Mouse (Mus musculus): ENCODE results near the gene Fam71e2. TPM values are rescaled to one million over a fixed set of nuclear protein-coding genes. Genes with fewer than 3 reads are reported as not detected.
A peak's percentile ranks its signal among the peaks of the same experiment; 100 is the strongest.

The Fam71e2 gene
- polyA plus RNA-seq, 1 experiment = 0.09 TPM

- 2% methylated on average over 30 of the region's 30 CpGs for WGBS
- H3K4me1 ChIP-seq (ENCODE audit: control insufficient read depth, insufficient read depth, low read length) = peaks cover 5% of the 10 kb centered on the region; the same call in 1 of the 2 replicates
Measured at GRCm38 (mm10) chr7:4751971-4752820, 18.9 kb downstream of the Fam71e2 start.

DNA sequence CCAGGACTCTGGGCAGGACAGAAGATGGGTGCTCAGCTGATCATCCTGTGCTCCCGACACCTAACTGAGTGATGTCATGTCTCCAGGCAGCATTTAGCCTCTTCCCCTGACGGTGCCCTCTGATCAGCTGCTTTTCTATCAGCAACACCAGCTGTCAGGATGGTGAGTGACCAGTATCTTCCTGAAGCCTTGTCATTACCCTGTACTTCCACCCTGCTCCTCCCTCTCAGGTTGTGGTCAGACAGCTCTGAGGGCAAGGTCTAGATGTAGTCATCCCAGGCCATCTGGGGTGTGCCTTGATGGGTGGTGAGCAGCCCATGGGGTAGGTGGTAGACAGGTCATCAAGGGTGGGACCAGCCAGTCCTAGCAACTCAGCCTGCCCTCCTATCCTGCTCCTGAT lies 21.9 kb downstream of the Fam71e2 start:
- Histone ChIP-seq H3K4me1 (ENCODE audit: control insufficient read depth, insufficient read depth, low read length) (peaks cover 5% of the 10 kb centered on the region; the same call in 1 of the 2 replicates), H3K4me3 (ENCODE audit: insufficient read depth, low read depth, low read length) (no peak overlapping the region), H3K27ac (ENCODE audit: insufficient read depth, low read depth, low read length) (no peak overlapping the region), H3K36me3 (ENCODE audit: control insufficient read depth, insufficient read depth, low read length) (no peaks in the 10 kb centered on the region), H3K27me3 (replicated peaks; ENCODE audit: control insufficient read depth, insufficient read depth, low read length) (no peaks in the 10 kb centered on the region)
- TF ChIP-seq CTCF (conservative IDR thresholded peaks at IDR 0.05; ENCODE audit: insufficient read depth, insufficient read length, low read depth, low read length) (no peak), POLR2A (IDR thresholded peaks at IDR 0.05; ENCODE audit: low read depth, low read length) (no peak)
- WGBS = 54% methylated on average over 2 of the region's 2 CpGs
- no peak for DNase-seq

More at GRCm38 (mm10) chr7:4751971-4752820, 18.9 kb downstream of the Fam71e2 start:
- Histone ChIP-seq H3K4me3 (ENCODE audit: insufficient read depth, low read depth, low read length) (peak overlapping the region; percentile 28), H3K27me3 (replicated peaks; ENCODE audit: control insufficient read depth, insufficient read depth, low read length) (no peaks in the 10 kb centered on the region), H3K27ac (ENCODE audit: insufficient read depth, low read depth, low read length) (no peak overlapping the region), H3K36me3 (ENCODE audit: control insufficient read depth, insufficient read depth, low read length) (no peaks in the 10 kb centered on the region)
- TF ChIP-seq CTCF (conservative IDR thresholded peaks at IDR 0.05; ENCODE audit: insufficient read depth, insufficient read length, low read depth, low read length) = no peak
- TF ChIP-seq POLR2A (IDR thresholded peaks at IDR 0.05; ENCODE audit: low read depth, low read length) = no peak
- peak; percentile 58 for DNase-seq

DNA sequence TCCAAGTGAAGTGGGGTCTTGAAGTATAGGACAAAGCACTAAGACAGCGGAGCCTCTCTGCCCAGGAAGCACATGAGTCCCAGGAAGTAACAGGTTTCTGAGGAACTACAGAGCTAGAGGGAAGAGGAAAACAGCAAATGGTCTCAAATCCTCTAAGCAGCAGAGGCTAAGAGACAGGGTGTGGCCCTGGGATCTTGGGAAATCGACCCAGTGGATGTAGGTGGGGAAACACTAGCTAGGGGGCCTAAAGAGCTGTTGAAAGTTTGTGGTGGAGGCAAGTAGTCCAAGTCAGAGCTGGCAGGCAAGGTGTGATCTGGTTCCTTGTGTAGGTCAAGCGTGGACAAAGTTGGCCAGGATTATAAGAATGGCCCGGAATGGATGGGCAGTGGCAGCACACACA lies 22.8 kb downstream of the Fam71e2 start:
- WGBS = 73% methylated on average over 4 of the region's 4 CpGs
- Histone ChIP-seq H3K36me3 (ENCODE audit: control insufficient read depth, insufficient read depth, low read length) (no peaks in the 10 kb centered on the region), H3K4me1 (ENCODE audit: control insufficient read depth, insufficient read depth, low read length) (peaks cover 5% of the 10 kb centered on the region; the same call in 1 of the 2 replicates), H3K27me3 (replicated peaks; ENCODE audit: control insufficient read depth, insufficient read depth, low read length) (no peaks in the 10 kb centered on the region), H3K4me3 (ENCODE audit: insufficient read depth, low read depth, low read length) (no peak overlapping the region), H3K27ac (ENCODE audit: insufficient read depth, low read depth, low read length) (no peak overlapping the region)
- DNase-seq = no peak
- TF ChIP-seq CTCF (conservative IDR thresholded peaks at IDR 0.05; ENCODE audit: insufficient read depth, insufficient read length, low read depth, low read length) (no peak), POLR2A (IDR thresholded peaks at IDR 0.05; ENCODE audit: low read depth, low read length) (no peak)

- WGBS = 79% methylated on average over 9 of the region's 9 CpGs
- Histone ChIP-seq H3K27ac (ENCODE audit: insufficient read depth, low read depth, low read length) (no peak overlapping the region), H3K4me1 (ENCODE audit: control insufficient read depth, insufficient read depth, low read length) (peaks cover 5% of the 10 kb centered on the region; the same call in 1 of the 2 replicates), H3K27me3 (replicated peaks; ENCODE audit: control insufficient read depth, insufficient read depth, low read length) (no peaks in the 10 kb centered on the region), H3K36me3 (ENCODE audit: control insufficient read depth, insufficient read depth, low read length) (no peaks in the 10 kb centered on the region; the same call in 1 of the 2 replicates), H3K4me3 (ENCODE audit: insufficient read depth, low read depth, low read length) (no peak overlapping the region)
- DNase-seq = no peak
- TF ChIP-seq POLR2A (IDR thresholded peaks at IDR 0.05; ENCODE audit: low read depth, low read length) = no peak
- TF ChIP-seq CTCF (conservative IDR thresholded peaks at IDR 0.05; ENCODE audit: insufficient read depth, insufficient read length, low read depth, low read length) = no peak
Measured at GRCm38 (mm10) chr7:4747156-4747899, 23.8 kb downstream of the Fam71e2 start.

- 90% methylated on average over 22 of the region's 22 CpGs for WGBS
- Histone ChIP-seq H3K36me3 (ENCODE audit: control insufficient read depth, insufficient read depth, low read length) (no peaks in the 10 kb centered on the region; the same call in 1 of the 2 replicates), H3K27me3 (replicated peaks; ENCODE audit: control insufficient read depth, insufficient read depth, low read length) (no peaks in the 10 kb centered on the region), H3K27ac (ENCODE audit: insufficient read depth, low read depth, low read length) (no peak overlapping the region), H3K4me1 (ENCODE audit: control insufficient read depth, insufficient read depth, low read length) (peaks cover under 1% of the 10 kb centered on the region; the same call in 1 of the 2 replicates), H3K4me3 (ENCODE audit: insufficient read depth, low read depth, low read length) (no peak overlapping the region)
- no peak for DNase-seq
- no peak for TF ChIP-seq CTCF (conservative IDR thresholded peaks at IDR 0.05; ENCODE audit: insufficient read depth, insufficient read length, low read depth, low read length)
- TF ChIP-seq POLR2A (IDR thresholded peaks at IDR 0.05; ENCODE audit: low read depth, low read length) = no peak
Measured at GRCm38 (mm10) chr7:4746326-4746980, 24.6 kb downstream of the Fam71e2 start.

DNA sequence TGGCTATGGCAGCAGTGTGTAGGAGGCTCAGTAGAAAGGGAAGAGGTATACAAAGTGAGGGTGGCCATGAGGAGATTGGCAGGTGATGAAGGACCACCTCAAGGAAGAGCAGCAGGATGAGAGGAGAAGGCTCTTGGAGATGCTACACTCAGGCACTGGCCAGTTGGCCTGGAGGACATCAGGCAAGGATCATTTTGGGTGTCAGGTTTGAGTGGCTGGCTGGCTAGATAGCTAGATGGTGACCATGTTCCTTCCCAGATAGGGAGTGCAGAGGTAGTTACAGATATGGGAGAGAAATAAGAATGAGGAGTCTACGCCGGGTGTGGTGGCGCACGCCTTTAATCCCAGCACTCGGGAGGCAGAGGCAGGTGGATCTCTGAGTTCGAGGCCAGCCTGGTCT lies 26.2 kb downstream of the Fam71e2 start:
- no peak for DNase-seq
- H3K4me3 ChIP-seq (ENCODE audit: insufficient read depth, low read depth, low read length) = no peak overlapping the region
- H3K36me3 ChIP-seq (ENCODE audit: control insufficient read depth, insufficient read depth, low read length) = no peaks in the 10 kb centered on the region; the same call in 1 of the 2 replicates
- WGBS = 96% methylated on average over 6 of the region's 6 CpGs
- no peak for TF ChIP-seq POLR2A (IDR thresholded peaks at IDR 0.05; ENCODE audit: low read depth, low read length)
- no peak for TF ChIP-seq CTCF (conservative IDR thresholded peaks at IDR 0.05; ENCODE audit: insufficient read depth, insufficient read length, low read depth, low read length)
- peaks cover 3% of the 10 kb centered on the region; the same call in 1 of the 2 replicates for H3K4me1 ChIP-seq (ENCODE audit: control insufficient read depth, insufficient read depth, low read length)
- H3K27ac ChIP-seq (ENCODE audit: insufficient read depth, low read depth, low read length) = no peak overlapping the region
- H3K27me3 ChIP-seq (replicated peaks; ENCODE audit: control insufficient read depth, insufficient read depth, low read length) = no peaks in the 10 kb centered on the region

Data from kidney, adult 2 months (tissue).